Mouse (Mus musculus) CH12.LX (cell line): ENCODE measurements at regions not wholly inside any gene's neighbourhood (a gene's known extent, or its start where the extent isn't known, plus 50 kb on each side); places are given as distances from the start of the nearest gene placed in this dataset.

Source experiments
- CTCF ChIP-seq, 2 experiments: IDR thresholded peaks in 1 of 2; conservative IDR thresholded peaks in 1 of 2; 2 replicates each; pipeline ENCODE4 v1.5.1; 2011 to 2012; ENCODE audit warnings: low read depth in 2 of 2, low read length in 2 of 2, improper control_type of control experiment in 1 of 2, inconsistent platforms in 1 of 2, mild to moderate bottlenecking in 1 of 2, moderate library complexity in 1 of 2
- E2F4 ChIP-seq: IDR thresholded peaks from 2 replicates; pipeline ENCODE4 v1.6.1; 2011; ENCODE audit warnings: low read depth, low read length, improper control_type of control experiment; ENCODE audit not compliant: insufficient replicate concordance
- ELF1 ChIP-seq: IDR thresholded peaks from 2 replicates; pipeline ENCODE4 v1.6.1; 2014; ENCODE audit warnings: low read depth, mild to moderate bottlenecking, inconsistent platforms, low read length, improper control_type of control experiment
- EP300 ChIP-seq: IDR thresholded peaks from 2 replicates; pipeline ENCODE4 v1.6.1; 2011; ENCODE audit warnings: low read length, improper control_type of control experiment
- GABPA ChIP-seq: IDR thresholded peaks from 2 replicates; pipeline ENCODE4 v1.6.1; 2012; ENCODE audit warnings: low read depth, low read length, improper control_type of control experiment, inconsistent platforms; ENCODE audit not compliant: insufficient replicate concordance
- HCFC1 ChIP-seq: IDR thresholded peaks from 2 replicates; pipeline ENCODE4 v1.6.1; 2012; ENCODE audit warnings: low read depth, mild to moderate bottlenecking, inconsistent platforms, low read length, improper control_type of control experiment
- KAT2A ChIP-seq: IDR thresholded peaks from 2 replicates; pipeline ENCODE4 v1.6.1; 2012; ENCODE audit warnings: low read length, improper control_type of control experiment, inconsistent platforms; ENCODE audit not compliant: insufficient replicate concordance
- MAFK ChIP-seq: IDR thresholded peaks from 2 replicates; pipeline ENCODE4 v1.6.1; 2011; ENCODE audit warnings: low read length, improper control_type of control experiment; ENCODE audit not compliant: insufficient replicate concordance
- MEF2A ChIP-seq: IDR thresholded peaks from 2 replicates; pipeline ENCODE4 v1.6.1; 2014; ENCODE audit warnings: low read depth, mild to moderate bottlenecking, inconsistent platforms, low read length, improper control_type of control experiment, borderline replicate concordance
- POLR2A ChIP-seq: IDR thresholded peaks from 2 replicates; pipeline ENCODE4 v1.6.1; 2011; ENCODE audit warnings: low read depth, mild to moderate bottlenecking, improper control_type of control experiment, low read length
- POLR2AphosphoS2 ChIP-seq: IDR thresholded peaks from 2 replicates; pipeline ENCODE4 v1.6.1; 2011; ENCODE audit warnings: low read depth, low read length, improper control_type of control experiment
- ZKSCAN1 ChIP-seq: IDR thresholded peaks from 2 replicates; pipeline ENCODE4 v1.6.1; 2012; ENCODE audit warnings: low read depth, inconsistent platforms, low read length, improper control_type of control experiment, borderline replicate concordance

GRCm38 (mm10) chr3:151003990-151004389, 433.7 kb upstream of the Adgrl4 start:
- TF ChIP-seq POLR2A: no peak
- no peak for TF ChIP-seq ZKSCAN1
- TF ChIP-seq MAFK: no peak
- TF ChIP-seq CTCF (conservative IDR thresholded peaks at IDR 0.05 in 1 of 2, IDR thresholded peaks at IDR 0.05 in 1 of 2; ENCODE audit: low read depth in 2 of 2, low read length in 2 of 2): no peak
- TF ChIP-seq POLR2AphosphoS2: no peak
- TF ChIP-seq ELF1: no peak
- no peak for TF ChIP-seq EP300
- no peak for TF ChIP-seq KAT2A
- TF ChIP-seq HCFC1: no peak
- TF ChIP-seq E2F4: no peak
- TF ChIP-seq MEF2A: no peak
- no peak for TF ChIP-seq GABPA
